Mouse (Mus musculus) cerebellum, postnatal 10 days (tissue): ENCODE measurements around the gene 6430628N08Rik.
A peak's percentile ranks its signal among the peaks of the same experiment; 100 is the strongest.

Experiments
- DNase-seq, 2 experiments: peaks; one replicate each; pipeline ENCODE4 v3.0.0; 2021; ENCODE audit warnings: mixed read lengths in 2 of 2

The 6430628N08Rik gene

GRCm38 (mm10) chr4:115939295-115940102, 49.0 kb downstream of the 6430628N08Rik start, which contains the start of gene Dmbx1:
Gene Dmbx1, minus strand, starts transcription at chr4:115939926.
- peak; percentile 64 to 66 for DNase-seq

- no peak for DNase-seq
Observed at GRCm38 (mm10) chr4:115940681-115941080, 50.2 kb downstream of the 6430628N08Rik start.

- DNase-seq = no peak
Observed at GRCm38 (mm10) chr4:115941242-115941820, 50.9 kb downstream of the 6430628N08Rik start.

- no peak for DNase-seq
Observed at GRCm38 (mm10) chr4:115943669-115944314, 53.3 kb downstream of the 6430628N08Rik start.
